Mouse (Mus musculus) E14TG2a.4 (cell line): ENCODE data around the gene Slc35g3.

Experiments used
- CTCF ChIP-seq: conservative IDR thresholded peaks from 2 replicates; pipeline ENCODE4 v1.5.1; 2014; ENCODE audit warnings: low read length
- NANOG ChIP-seq: IDR thresholded peaks from 2 replicates; pipeline ENCODE4 v1.6.1; 2014; ENCODE audit warnings: borderline replicate concordance, low read length, mixed read lengths
- POU5F1 ChIP-seq: IDR thresholded peaks from 2 replicates; pipeline ENCODE4 v1.6.1; 2014; ENCODE audit warnings: low read length, borderline replicate concordance

DNA sequence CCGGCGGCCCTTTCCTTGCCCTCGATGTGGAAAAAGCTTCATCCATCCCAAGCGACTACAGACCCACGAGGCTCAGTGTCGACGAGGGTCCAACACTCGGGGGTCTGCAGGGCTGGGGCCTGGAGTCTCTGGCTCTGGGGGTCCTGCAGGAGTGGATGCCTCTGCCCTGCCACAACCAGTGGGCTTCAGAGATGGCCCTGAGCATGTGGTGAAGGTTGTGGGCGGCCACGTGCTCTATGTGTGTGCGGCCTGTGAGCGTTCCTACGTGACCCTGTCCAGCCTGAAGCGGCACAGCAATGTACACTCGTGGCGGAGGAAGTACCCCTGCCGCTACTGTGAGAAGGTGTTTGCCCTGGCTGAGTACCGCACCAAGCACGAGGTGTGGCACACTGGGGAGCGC lies 14.7 kb upstream of the Slc35g3 start:
- TF ChIP-seq CTCF: no peak
- no peak for TF ChIP-seq NANOG
- TF ChIP-seq POU5F1: no peak
